Mouse (Mus musculus) urinary bladder, postnatal 25 days (tissue): ENCODE measurements at regions not wholly inside any gene's neighbourhood (a gene's known extent, or its start where the extent isn't known, plus 50 kb on each side); places are given as distances from the start of the nearest gene placed in this dataset.

Experiments
- DNase-seq: peaks from one replicate; pipeline ENCODE4 v3.0.0; 2022; ENCODE audit warnings: low spot score

DNA sequence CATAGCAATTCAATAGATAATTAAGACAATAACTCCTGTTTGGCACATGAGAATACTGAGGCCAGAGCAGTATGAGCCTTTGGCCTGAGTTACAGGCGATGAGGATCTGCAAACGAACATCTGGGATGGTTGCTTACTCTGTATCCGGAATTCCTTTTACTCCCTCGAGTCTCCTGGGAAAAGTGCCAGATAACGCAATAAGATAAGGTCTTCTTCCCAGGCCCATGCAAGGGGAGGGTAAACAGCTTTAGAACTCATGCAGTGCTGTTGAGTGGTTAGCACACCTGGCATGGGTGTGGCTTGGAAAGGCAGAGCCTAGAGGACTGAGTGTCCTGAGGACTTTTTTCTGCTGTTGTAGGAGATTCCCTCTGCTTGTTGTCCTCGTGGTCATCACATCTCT is 598.2 kb downstream of the 9430069I07Rik start:
- no peak for DNase-seq

GRCm38 (mm10) chr15:33758771-33759170 is 598.9 kb downstream of the 9430069I07Rik start:
- DNase-seq: no peak
